ENCODE assay signal across 8 mouse cellular contexts in genomic region chr2:73775683-73776310, GRCm38 (mm10). TPM values are rescaled to one million over a fixed set of nuclear protein-coding genes. Genes with fewer than 3 reads are reported as not detected.
DNase-seq lines count a peak whose midpoint lies in the region; ATAC-seq and TF ChIP-seq lines count a peak whose summit lies in the region.

No protein-coding gene starts in this region.

- H3K9me3 ChIP-seq in kidney, embryonic 14.5 days (ENCODE audit: control insufficient read depth, low read length) = no peaks in the 10 kb centered on the region
- no peaks in the 10 kb centered on the region for H3K9me3 ChIP-seq in hindbrain, embryonic 15.5 days
- no peaks in the 10 kb centered on the region for H3K9me3 ChIP-seq in midbrain, embryonic 15.5 days

- no peak overlapping the region for H3K27ac ChIP-seq in kidney, embryonic 14.5 days (ENCODE audit: low read depth, low read length)
- peak overlapping the region; percentile 90; the same call in 1 of the 2 replicates for H3K27ac ChIP-seq in cortical plate, adult 2 months (ENCODE audit: insufficient read depth, low read length)
- H3K27ac ChIP-seq in hindbrain, embryonic 15.5 days (replicated peaks) = peak overlapping the region; percentile 93
- peak overlapping the region; percentile 94 for H3K27ac ChIP-seq in midbrain, embryonic 15.5 days

- H3K36me3 ChIP-seq in kidney, embryonic 14.5 days (ENCODE audit: control insufficient read depth, insufficient read depth, low read length) = no peaks in the 10 kb centered on the region
- H3K36me3 ChIP-seq in hindbrain, embryonic 15.5 days = no peaks in the 10 kb centered on the region
- H3K36me3 ChIP-seq in midbrain, embryonic 15.5 days (replicated peaks) = no peaks in the 10 kb centered on the region

- DNase-seq in kidney, postnatal 36 days = no peak
- DNase-seq in adrenal gland, postnatal 25 days = no peak
- no peak for DNase-seq in right cerebral cortex, postnatal 14 days
- DNase-seq in T-cell, adult 2 months (ENCODE audit: low spot score) = no peak

- peak overlapping the region; percentile 89; the same call in 1 of the 2 replicates for H3K9ac ChIP-seq in kidney, embryonic 14.5 days (ENCODE audit: low read depth, low read length)
- H3K9ac ChIP-seq in hindbrain, embryonic 15.5 days = peak overlapping the region; percentile 83
- H3K9ac ChIP-seq in midbrain, embryonic 15.5 days = peak overlapping the region; percentile 89

- H3K4me2 ChIP-seq in kidney, embryonic 14.5 days (replicated peaks; ENCODE audit: low read depth, low read length) = peak overlapping the region; percentile 79
- peak overlapping the region; percentile 62 for H3K4me2 ChIP-seq in hindbrain, embryonic 15.5 days
- H3K4me2 ChIP-seq in midbrain, embryonic 15.5 days = peak overlapping the region; percentile 50

- ATAC-seq in kidney, embryonic 14.5 days (ENCODE audit: low FRiP score, low TSS enrichment) = no peak
- peak; percentile 21; the same call in 1 of the 2 replicates for ATAC-seq in hindbrain, embryonic 15.5 days (ENCODE audit: low FRiP score, low read depth)
- peak; percentile 26; the same call in 1 of the 2 replicates for ATAC-seq in midbrain, embryonic 15.5 days (replicated peaks)

- no peak for TF ChIP-seq POLR2A in cortical plate, adult 2 months (IDR thresholded peaks at IDR 0.05; ENCODE audit: extremely low read depth, insufficient read depth, low read length)

- H3K4me3 ChIP-seq in kidney, embryonic 14.5 days (ENCODE audit: low read length) = peak overlapping the region; percentile 72
- H3K4me3 ChIP-seq in cortical plate, adult 2 months (ENCODE audit: insufficient read depth, low read length) = peak overlapping the region; percentile 93
- H3K4me3 ChIP-seq in hindbrain, embryonic 15.5 days = peak overlapping the region; percentile 77
- H3K4me3 ChIP-seq in midbrain, embryonic 15.5 days = peak overlapping the region; percentile 92

- H3K4me1 ChIP-seq in kidney, embryonic 14.5 days (ENCODE audit: control insufficient read depth, insufficient read depth, low read length) = no peaks in the 10 kb centered on the region
- H3K4me1 ChIP-seq in cortical plate, adult 2 months (ENCODE audit: control insufficient read depth, insufficient read depth, low read length) = no peaks in the 10 kb centered on the region
- H3K4me1 ChIP-seq in hindbrain, embryonic 15.5 days (replicated peaks) = peaks cover 44% of the 10 kb centered on the region
- H3K4me1 ChIP-seq in midbrain, embryonic 15.5 days = peaks cover 40% of the 10 kb centered on the region

- WGBS in kidney, embryonic 14.5 days = under 1% methylated on average over 22 of the region's 22 CpGs
- WGBS in hindbrain, embryonic 15.5 days = under 1% methylated on average over 22 of the region's 22 CpGs
- under 1% methylated on average over 22 of the region's 22 CpGs for WGBS in midbrain, embryonic 15.5 days

- peaks cover 8% of the 10 kb centered on the region; the same call in 1 of the 2 replicates for H3K27me3 ChIP-seq in kidney, embryonic 14.5 days (ENCODE audit: control insufficient read depth, insufficient read depth, low read length)
- H3K27me3 ChIP-seq in hindbrain, embryonic 15.5 days = no peaks in the 10 kb centered on the region
- no peaks in the 10 kb centered on the region for H3K27me3 ChIP-seq in midbrain, embryonic 15.5 days (replicated peaks)

- no peak for TF ChIP-seq CTCF in cortical plate, adult 2 months (IDR thresholded peaks at IDR 0.05; ENCODE audit: extremely low read depth, insufficient read depth, low read length)

RNA-seq across cellular contexts. Expression of gene Chn1, which starts 0.7 kb away (rescaled TPM):
- 17.5 and 19.1 TPM in 2 replicates for polyA plus RNA-seq in kidney, embryonic 14.5 days (2014; fragmentation: Nextera tagmentation; extraction: Ambion mirVana)
- polyA plus RNA-seq in cortical plate, adult 2 months (2012; rRNA removed) = 1,631 and 1,734 TPM in 2 replicates
- polyA plus RNA-seq in hindbrain, embryonic 15.5 days (2015; fragmentation: Nextera tagmentation; extraction: Ambion mirVana) = 87.8 and 97.5 TPM in 2 replicates
- 102 and 108 TPM in 2 replicates for polyA plus RNA-seq in midbrain, embryonic 15.5 days (2015; fragmentation: Nextera tagmentation; extraction: Ambion mirVana)
- total RNA-seq in adrenal gland, postnatal 25 days (2021) = 11.3 and 13.2 TPM in 2 replicates

Comparison
In these comparisons a context has a peak if more than half of its experiments do, and no peak if none do; other contexts are left out.
1. RNA of gene Chn1, which starts 0.7 kb away (polyA plus RNA-seq): 1,631 to 1,734 TPM in cortical plate, adult 2 months; 102 to 108 TPM in midbrain, embryonic 15.5 days, 87.8 to 97.5 TPM in hindbrain, embryonic 15.5 days and 17.5 to 19.1 TPM in kidney, embryonic 14.5 days; every median in the first group is over 10 times any median in the second.
2. Peak in every context shown above with its lines, with median percentiles within 50 percentile points of each other: H3K4me2 ChIP-seq, H3K4me3 ChIP-seq and H3K9ac ChIP-seq.